In genomic region chr4:131304361-131304777, GRCm38 (mm10) we compare ENCODE assay signal across 13 mouse cellular contexts.
A peak's percentile ranks its signal among the peaks of the same experiment; 100 is the strongest.
DNase-seq lines count a peak whose midpoint lies in the region; ATAC-seq and TF ChIP-seq lines count a peak whose summit lies in the region.
"Had no signal": no experiment of that assay in that cellular context is flagged by ENCODE, and none has a peak within 500 bp of the region (broad histone marks: within the 10 kb centered on the region; RNA-seq: fewer than 3 reads in every experiment).

No protein-coding gene starts in this region.

- peak; percentile 55 for DNase-seq in hindbrain, postnatal 0 days (ENCODE audit: low spot score)
- no peak for DNase-seq in hindbrain, embryonic 11.5 days (ENCODE audit: low spot score)
- DNase-seq in frontal cortex, postnatal 14 days (ENCODE audit: low spot score in 2 of 2) = peak; percentile 38 to 57
- DNase-seq in layer of hippocampus, adult 9-11 months = peak; percentile 79
- peak; percentile 11 for DNase-seq in mesoderm, embryonic 11.5 days (ENCODE audit: low read depth, low spot score)
- DNase-seq in adrenal gland, postnatal 4 days (ENCODE audit: low spot score in 2 of 2) = no peak
- DNase-seq in urinary bladder, adult 2 months (ENCODE audit: low spot score) = no peak
- no peak for DNase-seq in liver, postnatal 0 days
- DNase-seq: adrenal gland, adult 8-10 months; cerebellum, adult 11 months had no signal

- H3K4me3 ChIP-seq in hindbrain, postnatal 0 days (ENCODE audit: low read length) = no peak overlapping the region
- H3K4me3 ChIP-seq in hindbrain, embryonic 11.5 days (ENCODE audit: low read depth, low read length) = no peak overlapping the region
- no peak overlapping the region for H3K4me3 ChIP-seq in liver, postnatal 0 days (ENCODE audit: low read depth, low read length)
- H3K4me3 ChIP-seq: limb, embryonic 15.5 days; midbrain, embryonic 15.5 days had no signal

- no peak overlapping the region for H3K27ac ChIP-seq in hindbrain, postnatal 0 days
- no peak overlapping the region for H3K27ac ChIP-seq in hindbrain, embryonic 11.5 days (ENCODE audit: low read depth, low read length)
- no peak overlapping the region for H3K27ac ChIP-seq in liver, postnatal 0 days (ENCODE audit: low read depth)
- H3K27ac ChIP-seq: limb, embryonic 15.5 days; midbrain, embryonic 15.5 days had no signal

- no peak overlapping the region for H3K9ac ChIP-seq in hindbrain, postnatal 0 days (replicated peaks; ENCODE audit: low read length)
- H3K9ac ChIP-seq in hindbrain, embryonic 11.5 days (ENCODE audit: low read depth, low read length) = no peak overlapping the region
- H3K9ac ChIP-seq in liver, postnatal 0 days (replicated peaks) = no peak overlapping the region
- H3K9ac ChIP-seq: limb, embryonic 15.5 days; midbrain, embryonic 15.5 days had no signal

- H3K27me3 ChIP-seq in hindbrain, postnatal 0 days (ENCODE audit: insufficient read depth, low read length) = no peaks in the 10 kb centered on the region
- H3K27me3 ChIP-seq in hindbrain, embryonic 11.5 days (ENCODE audit: control insufficient read depth, insufficient read depth, low read length) = no peaks in the 10 kb centered on the region
- no peaks in the 10 kb centered on the region for H3K27me3 ChIP-seq in liver, postnatal 0 days (ENCODE audit: insufficient read depth, low read length)
- H3K27me3 ChIP-seq: limb, embryonic 15.5 days; midbrain, embryonic 15.5 days; Patski had no signal

- H3K36me3 ChIP-seq in hindbrain, postnatal 0 days (ENCODE audit: insufficient read depth, low read length) = no peaks in the 10 kb centered on the region
- H3K36me3 ChIP-seq in hindbrain, embryonic 11.5 days (ENCODE audit: control insufficient read depth, insufficient read depth, low read length) = no peaks in the 10 kb centered on the region
- no peaks in the 10 kb centered on the region for H3K36me3 ChIP-seq in liver, postnatal 0 days (replicated peaks; ENCODE audit: insufficient read depth, low read length)
- H3K36me3 ChIP-seq: limb, embryonic 15.5 days; midbrain, embryonic 15.5 days had no signal

- TF ChIP-seq CTCF in hindbrain, postnatal 0 days (IDR thresholded peaks at IDR 0.05; ENCODE audit: low read depth) = no peak
- no peak for TF ChIP-seq CTCF in liver, postnatal 0 days (IDR thresholded peaks at IDR 0.05; ENCODE audit: low read depth)

- H3K4me2 ChIP-seq in hindbrain, postnatal 0 days (ENCODE audit: low read depth, low read length) = no peak overlapping the region
- H3K4me2 ChIP-seq in hindbrain, embryonic 11.5 days (replicated peaks; ENCODE audit: low read depth, low read length) = no peak overlapping the region
- H3K4me2 ChIP-seq in liver, postnatal 0 days (ENCODE audit: low read depth, low read length) = no peak overlapping the region
- H3K4me2 ChIP-seq: limb, embryonic 15.5 days; midbrain, embryonic 15.5 days had no signal

- ATAC-seq in hindbrain, postnatal 0 days = no peak
- no peak for ATAC-seq in hindbrain, embryonic 11.5 days (ENCODE audit: low FRiP score)
- no peak for ATAC-seq in liver, postnatal 0 days
- ATAC-seq: Patski had no signal

- TF ChIP-seq EP300 in liver, postnatal 0 days (IDR thresholded peaks at IDR 0.05; ENCODE audit: low read depth) = no peak

- H3K4me1 ChIP-seq in hindbrain, postnatal 0 days (ENCODE audit: insufficient read depth, low read length) = no peaks in the 10 kb centered on the region; the same call in 1 of the 2 replicates
- H3K4me1 ChIP-seq in hindbrain, embryonic 11.5 days (replicated peaks; ENCODE audit: control insufficient read depth, insufficient read depth, low read length) = no peaks in the 10 kb centered on the region; the same call in 1 of the 2 replicates
- no peaks in the 10 kb centered on the region for H3K4me1 ChIP-seq in liver, postnatal 0 days (ENCODE audit: insufficient read depth)

- WGBS in hindbrain, postnatal 0 days = 34% methylated on average over 12 of the region's 12 CpGs
- WGBS in hindbrain, embryonic 11.5 days = 78% methylated on average over 12 of the region's 12 CpGs
- 66% methylated on average over 12 of the region's 12 CpGs for WGBS in liver, postnatal 0 days (ENCODE audit: insufficient replicate concordance)

- no peaks in the 10 kb centered on the region for H3K9me3 ChIP-seq in hindbrain, postnatal 0 days (ENCODE audit: low read length)
- H3K9me3 ChIP-seq in hindbrain, embryonic 11.5 days (ENCODE audit: control insufficient read depth, low read length) = no peaks in the 10 kb centered on the region
- H3K9me3 ChIP-seq in liver, postnatal 0 days (ENCODE audit: low read length) = no peaks in the 10 kb centered on the region
- H3K9me3 ChIP-seq: limb, embryonic 15.5 days; midbrain, embryonic 15.5 days had no signal

Comparison
In these comparisons a context has a peak if more than half of its experiments do, and no peak if none do; other contexts are left out.
1. DNase-seq: peak in hindbrain, postnatal 0 days (single experiment), frontal cortex, postnatal 14 days (2 of 2), layer of hippocampus, adult 9-11 months (single experiment) and mesoderm, embryonic 11.5 days (single experiment); none in hindbrain, embryonic 11.5 days (single experiment), adrenal gland, postnatal 4 days (0 of 2), urinary bladder, adult 2 months (single experiment) and liver, postnatal 0 days (single experiment).